Mouse (Mus musculus) hindbrain, embryonic 14.5 days (tissue): ENCODE data around the gene Mast1. TPM values are rescaled to one million over a fixed set of nuclear protein-coding genes. Genes with fewer than 3 reads are reported as not detected.

Source experiments
- ATAC-seq: fragments of 200-750 bp; cut with Nextera tagmentation; 2 replicates; pipeline ENCODE4 v1.8.0; 2017; ENCODE audit warnings: moderate number of reproducible peaks, mild to moderate bottlenecking, moderate TSS enrichment, moderate library complexity; ENCODE audit not compliant: low FRiP score
- DNase-seq: peaks from one replicate; pipeline ENCODE4 v3.0.0-alpha.2; 2015; ENCODE audit warnings: low spot score
- H3K27ac ChIP-seq: fragments of 300-500 bp; sonication (generic); 2 replicates; pipeline ENCODE4 v1.5.1; 2014; ENCODE audit warnings: mild to moderate bottlenecking, moderate library complexity
- H3K27me3 ChIP-seq: fragments of 300-500 bp; sonication (generic); 2 replicates; pipeline ENCODE4 v1.6.1; 2014; ENCODE audit warnings: mild to moderate bottlenecking, low read length, mixed read lengths; ENCODE audit not compliant: control insufficient read depth, insufficient read depth
- H3K36me3 ChIP-seq: fragments of 300-500 bp; sonication (generic); replicated peaks from 2 replicates; pipeline ENCODE4 v1.6.1; 2014; ENCODE audit not compliant: control insufficient read depth, insufficient read depth
- H3K4me1 ChIP-seq: fragments of 300-500 bp; sonication (generic); replicated peaks from 2 replicates; pipeline ENCODE4 v1.6.1; 2014; ENCODE audit warnings: antibody characterized with exemption, low read length, mixed read lengths; ENCODE audit not compliant: control insufficient read depth, insufficient read depth
- H3K4me2 ChIP-seq: fragments of 300-500 bp; sonication (generic); replicated peaks from 2 replicates; pipeline ENCODE4 v1.6.1; 2014; ENCODE audit warnings: mild to moderate bottlenecking, moderate library complexity
- H3K4me3 ChIP-seq: fragments of 300-500 bp; sonication (generic); replicated peaks from 2 replicates; pipeline ENCODE4 v1.5.1; 2014; ENCODE audit warnings: mild to moderate bottlenecking, low read length
- H3K9ac ChIP-seq: fragments of 300-500 bp; sonication (generic); 2 replicates; pipeline ENCODE4 v1.6.1; 2014
- H3K9me3 ChIP-seq: fragments of 300-500 bp; sonication (generic); 2 replicates; pipeline ENCODE4 v1.6.1; 2016; ENCODE audit warnings: low read length; ENCODE audit not compliant: control insufficient read depth
- WGBS: fragments of 180-500 bp; shearing (Covaris S2); extraction: QIAGEN DNeasy Blood & Tissue Kit; methylation state at CpG from one replicate; pipeline ENCODE4 v1.1.7; 2014; 5-methylcytosine and 5-hydroxymethylcytosine counted together
- polyA plus RNA-seq: library from polyadenylated mRNA; unstranded; fragments of >200 nt; fragmentation: Nextera tagmentation; extraction: Ambion mirVana; gene quantifications from 2 replicates; pipeline ENCODE4 v1.2.1, GENCODE M21; 2014

Mast1 gene
- polyA plus RNA-seq, 1 experiment from 2014 or later: 69.7 TPM

DNA sequence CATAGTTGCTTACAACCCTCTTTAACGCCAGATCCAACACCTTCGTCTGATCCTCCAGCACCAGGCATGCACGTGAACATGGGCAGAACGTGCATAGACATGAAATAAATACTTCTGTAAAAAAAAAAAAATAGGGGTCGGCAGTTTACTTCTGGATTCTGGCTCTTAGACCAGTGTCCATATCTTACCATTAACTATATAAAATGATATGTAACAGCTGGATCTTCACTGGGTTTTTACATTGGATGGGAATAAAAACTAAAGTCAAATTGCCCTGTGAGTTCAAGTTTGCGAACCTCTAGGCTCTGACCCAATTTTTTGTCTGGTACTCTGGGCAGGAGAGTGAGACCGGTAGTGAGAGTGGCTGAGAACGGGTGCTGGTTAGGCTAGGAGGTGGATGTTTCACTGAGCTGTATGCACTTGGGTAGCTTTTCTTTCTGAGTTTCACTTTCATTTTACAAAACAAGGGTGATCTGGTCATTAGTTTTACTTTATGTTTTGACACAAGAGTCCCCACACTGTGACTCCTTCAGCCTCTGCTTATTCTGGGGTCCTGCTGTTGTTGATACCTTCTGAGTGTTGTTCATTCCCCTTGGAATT is 37.5 kb upstream of the Mast1 start:
- DNase-seq (no peak), ATAC-seq (no peak)
- Histone ChIP-seq H3K27ac (no peak overlapping the region), H3K4me2 (no peak overlapping the region), H3K36me3 (peaks cover 47% of the 10 kb centered on the region), H3K4me3 (no peak overlapping the region), H3K9ac (no peak overlapping the region), H3K27me3 (peaks cover 6% of the 10 kb centered on the region), H3K9me3 (no peaks in the 10 kb centered on the region), H3K4me1 (peaks cover 38% of the 10 kb centered on the region)
- WGBS: 85% methylated on average over 8 of the region's 8 CpGs

DNA sequence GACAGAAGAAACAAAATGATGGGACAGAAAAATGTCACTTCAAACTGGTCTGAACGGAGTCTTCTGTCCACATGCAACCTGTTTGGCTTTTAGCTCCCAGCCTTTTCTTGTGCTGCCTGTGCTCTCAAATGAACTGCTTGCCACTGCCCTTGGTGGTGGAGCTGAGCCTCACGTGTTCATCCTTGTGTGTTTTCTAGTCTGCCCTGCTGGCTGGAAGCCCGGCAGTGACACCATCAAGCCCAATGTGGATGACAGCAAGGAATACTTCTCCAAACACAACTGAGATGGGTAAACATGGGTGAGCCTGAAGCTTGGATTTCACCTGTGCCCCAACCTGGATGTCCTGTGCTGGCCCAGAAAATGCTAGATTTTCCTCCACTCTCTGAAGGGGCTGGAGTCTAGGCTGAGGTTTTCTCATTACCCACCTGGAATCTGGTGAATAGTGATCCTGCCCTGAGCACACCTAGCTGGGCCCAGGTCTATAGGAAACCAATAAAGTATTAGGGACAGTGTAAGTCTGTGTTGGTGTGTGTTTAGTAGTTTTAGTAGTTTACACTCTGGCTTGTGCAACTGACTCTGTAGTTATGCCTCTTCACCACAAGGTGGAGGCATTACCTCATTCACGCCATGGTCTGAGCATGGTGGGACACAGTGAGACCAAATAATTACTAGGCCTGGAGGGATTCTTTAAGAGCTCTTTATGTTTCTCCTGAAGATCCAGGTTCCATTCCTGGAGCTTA is 36.8 kb upstream of the Mast1 start:
- Histone ChIP-seq H3K27ac (no peak overlapping the region), H3K36me3 (peaks cover 47% of the 10 kb centered on the region), H3K4me2 (no peak overlapping the region), H3K4me1 (peaks cover 33% of the 10 kb centered on the region), H3K9ac (no peak overlapping the region), H3K9me3 (no peaks in the 10 kb centered on the region), H3K4me3 (no peak overlapping the region), H3K27me3 (peaks cover 6% of the 10 kb centered on the region)
- peak; percentile 69 for DNase-seq
- WGBS: 64% methylated on average over 4 of the region's 4 CpGs
- ATAC-seq: no peak

DNA sequence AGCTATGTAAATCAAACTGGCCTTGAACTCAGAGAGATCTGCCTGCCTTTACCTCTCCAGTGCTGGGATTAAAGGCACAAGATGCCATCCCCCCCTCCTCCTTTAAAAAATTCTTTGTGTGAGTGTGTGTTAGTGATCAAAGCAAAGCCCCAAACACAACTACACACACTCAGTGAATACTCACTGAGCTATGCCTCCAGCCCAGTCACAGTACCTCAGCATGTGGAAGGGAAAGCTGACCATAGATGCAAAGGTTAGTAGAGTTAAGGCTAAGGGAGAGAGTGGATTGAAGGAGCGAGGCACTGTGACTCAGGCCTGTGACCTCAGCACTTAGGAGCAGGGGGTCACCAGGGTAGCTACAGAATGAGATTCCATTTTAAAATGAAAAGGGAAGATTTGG is 35.9 kb upstream of the Mast1 start:
- ATAC-seq: no peak
- no peak for DNase-seq
- Histone ChIP-seq H3K27me3 (peaks cover 6% of the 10 kb centered on the region), H3K4me3 (no peak overlapping the region), H3K4me1 (peaks cover 38% of the 10 kb centered on the region), H3K36me3 (peaks cover 47% of the 10 kb centered on the region), H3K27ac (no peak overlapping the region), H3K4me2 (no peak overlapping the region), H3K9ac (no peak overlapping the region), H3K9me3 (no peaks in the 10 kb centered on the region)
- 82% methylated on average over 1 of the region's 1 CpGs for WGBS

DNA sequence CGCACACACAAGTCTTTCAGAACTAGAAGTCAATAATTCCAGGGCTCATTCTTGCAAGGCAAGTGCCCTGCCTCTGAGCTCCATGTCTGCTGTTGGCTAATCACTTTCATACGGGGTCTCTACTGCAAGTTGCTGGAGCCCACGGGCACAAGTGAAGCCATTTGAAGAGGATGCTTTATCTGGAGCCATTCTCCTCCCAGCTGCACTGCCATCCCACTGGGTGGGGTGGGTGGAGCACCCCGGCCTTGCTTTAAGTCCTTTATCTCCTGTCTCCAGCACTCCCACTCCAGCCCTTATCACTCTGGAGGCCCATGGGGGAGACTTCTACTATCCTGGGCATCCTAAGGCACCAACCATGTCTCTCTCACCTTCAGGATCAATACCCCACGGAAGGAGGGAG is 33.8 kb upstream of the Mast1 start:
- H3K27me3 ChIP-seq: no peaks in the 10 kb centered on the region
- H3K9me3 ChIP-seq: no peaks in the 10 kb centered on the region
- peaks cover 24% of the 10 kb centered on the region for H3K4me1 ChIP-seq
- H3K4me3 ChIP-seq: peak overlapping the region; percentile 60
- peak overlapping the region; percentile 93 for H3K9ac ChIP-seq
- DNase-seq (no peak), ATAC-seq (no peak)
- no peak overlapping the region for H3K27ac ChIP-seq
- peak overlapping the region; percentile 90 for H3K4me2 ChIP-seq
- 65% methylated on average over 5 of the region's 5 CpGs for whole genome bisulfite sequencing
- peaks cover 47% of the 10 kb centered on the region for H3K36me3 ChIP-seq

DNA sequence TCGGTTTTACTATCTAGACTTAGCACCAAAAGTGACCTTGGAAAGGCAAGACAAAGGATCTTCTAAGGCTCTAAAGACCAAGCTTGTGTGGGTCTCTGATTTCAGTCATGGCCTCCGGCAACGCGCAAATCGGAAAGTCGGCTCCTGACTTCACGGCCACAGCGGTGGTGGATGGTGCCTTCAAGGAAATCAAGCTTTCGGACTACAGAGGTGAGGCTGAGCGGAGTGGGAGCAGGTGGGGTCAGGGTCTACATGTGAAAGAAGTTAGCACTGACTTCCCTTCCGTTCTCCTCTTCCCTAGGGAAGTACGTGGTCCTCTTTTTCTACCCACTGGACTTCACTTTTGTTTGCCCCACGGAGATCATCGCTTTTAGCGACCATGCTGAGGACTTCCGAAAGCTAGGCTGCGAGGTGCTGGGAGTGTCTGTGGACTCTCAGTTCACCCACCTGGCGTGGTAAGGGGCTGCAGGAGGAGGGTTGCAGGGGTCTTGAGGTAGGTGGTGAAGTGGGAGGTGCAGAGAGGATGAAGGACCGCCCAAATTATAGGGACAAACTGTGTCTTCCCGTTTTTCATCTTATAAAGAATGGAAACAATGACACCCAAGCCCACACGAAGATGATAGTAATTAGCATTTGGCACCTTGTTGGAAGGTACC is 33.1 kb upstream of the Mast1 start:
- peak overlapping the region; percentile 73 for H3K27ac ChIP-seq
- no peaks in the 10 kb centered on the region for H3K9me3 ChIP-seq
- DNase-seq (no peak), ATAC-seq (no peak)
- H3K4me2 ChIP-seq: peak overlapping the region; percentile 90
- H3K27me3 ChIP-seq: no peaks in the 10 kb centered on the region
- H3K4me3 ChIP-seq: peak overlapping the region; percentile 60
- peaks cover 46% of the 10 kb centered on the region for H3K36me3 ChIP-seq
- H3K9ac ChIP-seq: peak overlapping the region; percentile 93
- WGBS: 6% methylated on average over 21 of the region's 21 CpGs
- peaks cover 24% of the 10 kb centered on the region for H3K4me1 ChIP-seq

DNA sequence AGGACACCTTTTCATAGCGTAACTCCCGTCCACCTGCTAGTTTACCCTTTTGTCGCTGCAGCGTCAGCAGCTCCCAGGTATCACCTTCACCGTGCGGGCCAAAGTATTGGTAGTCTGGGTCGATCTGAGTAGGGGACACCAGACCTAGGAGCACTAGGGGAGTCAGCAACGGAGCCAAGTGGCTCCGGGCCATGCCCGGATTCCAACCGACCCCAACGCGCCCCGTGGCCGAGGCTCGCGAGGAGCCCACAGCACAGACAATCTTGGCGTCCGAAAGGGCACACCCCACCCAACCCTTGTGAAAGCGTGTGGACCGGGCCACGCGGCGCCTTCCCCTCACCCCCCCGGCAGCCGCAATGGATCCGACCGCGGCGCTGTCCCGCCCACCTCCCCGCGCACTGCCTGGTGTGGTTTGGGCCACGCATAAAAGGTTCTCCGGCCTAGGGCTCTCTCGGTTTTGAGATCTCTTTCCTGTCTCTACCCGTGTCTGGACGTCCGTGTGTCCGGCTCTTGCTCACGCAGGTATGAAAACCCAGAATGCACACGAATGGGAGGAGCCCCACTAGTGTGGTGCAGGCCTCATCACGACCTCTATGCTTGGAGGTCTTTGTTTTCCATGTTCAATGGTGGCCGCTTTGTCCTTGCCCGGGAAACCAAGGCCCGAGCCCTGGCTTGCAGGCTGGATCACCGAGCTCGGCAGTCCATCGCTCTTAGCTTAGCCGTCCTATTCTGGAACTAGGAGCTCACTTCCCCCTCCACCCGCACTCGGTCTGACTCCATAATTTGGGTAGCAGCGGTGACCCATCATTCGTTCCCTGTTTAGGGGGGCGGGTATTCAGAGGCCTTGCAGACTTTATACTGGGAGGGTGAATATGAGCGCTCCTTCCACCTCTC is 32.3 kb upstream of the Mast1 start, which contains the start of the genes Gm49661, Prdx2 and Rnaseh2a:
TSS of gene Gm49661 (minus strand) at position 193 of the 894 bp plus-strand sequence.
TSS of gene Prdx2 (plus strand) at position 347 of the 894 bp plus-strand sequence.
TSS of gene Rnaseh2a (minus strand) at position 527 of the 894 bp plus-strand sequence.
- H3K27me3 ChIP-seq: no peaks in the 10 kb centered on the region

DNA sequence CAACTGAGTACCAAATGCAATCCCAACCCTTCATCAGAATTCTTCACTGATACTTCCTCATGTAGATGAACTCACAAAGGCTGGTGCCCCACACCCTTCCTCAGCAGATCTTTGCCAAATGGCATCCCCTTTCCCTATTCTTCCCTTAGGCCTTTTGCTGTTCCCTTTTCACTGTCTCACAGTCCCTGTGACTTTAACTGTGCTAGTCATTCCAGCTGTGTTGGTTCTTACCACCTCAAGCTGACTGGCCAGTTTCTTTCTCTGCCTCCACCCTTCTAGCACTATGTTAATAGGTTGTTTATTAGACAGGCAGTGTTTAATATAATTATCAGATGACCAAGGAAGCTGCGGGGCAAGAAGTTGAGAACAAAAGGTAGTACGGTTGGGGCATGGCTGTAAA is 31.5 kb upstream of the Mast1 start:
- no peaks in the 10 kb centered on the region for H3K9me3 ChIP-seq
- peak overlapping the region; percentile 93 for H3K9ac ChIP-seq
- DNase-seq (no peak), ATAC-seq (no peak)
- H3K27ac ChIP-seq: peak overlapping the region; percentile 73
- peaks cover 28% of the 10 kb centered on the region for H3K4me1 ChIP-seq
- no peaks in the 10 kb centered on the region for H3K27me3 ChIP-seq
- H3K4me2 ChIP-seq: peak overlapping the region; percentile 90
- WGBS: 16% methylated on average over 2 of the region's 2 CpGs
- H3K4me3 ChIP-seq: peak overlapping the region; percentile 60
- H3K36me3 ChIP-seq: peaks cover 31% of the 10 kb centered on the region

More for the DNA sequence above, 32.3 kb upstream of the Mast1 start, which contains the start of the genes Gm49661, Prdx2 and Rnaseh2a:
- H3K4me3 ChIP-seq: peak within 1 kb of the TSS; percentile 60
- under 1% methylated on average over 56 of the region's 56 CpGs for WGBS
- ATAC-seq (peak; percentile 83), DNase-seq (peak; percentile 85)
- peak within 1 kb of the TSS; percentile 90 for H3K4me2 ChIP-seq
- H3K4me1 ChIP-seq: peaks cover 28% of the 10 kb centered on the region
- peaks cover 38% of the 10 kb centered on the region for H3K36me3 ChIP-seq
- H3K9ac ChIP-seq: peak within 1 kb of the TSS; percentile 93
- H3K27ac ChIP-seq: peak within 1 kb of the TSS; percentile 73
- no peaks in the 10 kb centered on the region for H3K9me3 ChIP-seq

DNA sequence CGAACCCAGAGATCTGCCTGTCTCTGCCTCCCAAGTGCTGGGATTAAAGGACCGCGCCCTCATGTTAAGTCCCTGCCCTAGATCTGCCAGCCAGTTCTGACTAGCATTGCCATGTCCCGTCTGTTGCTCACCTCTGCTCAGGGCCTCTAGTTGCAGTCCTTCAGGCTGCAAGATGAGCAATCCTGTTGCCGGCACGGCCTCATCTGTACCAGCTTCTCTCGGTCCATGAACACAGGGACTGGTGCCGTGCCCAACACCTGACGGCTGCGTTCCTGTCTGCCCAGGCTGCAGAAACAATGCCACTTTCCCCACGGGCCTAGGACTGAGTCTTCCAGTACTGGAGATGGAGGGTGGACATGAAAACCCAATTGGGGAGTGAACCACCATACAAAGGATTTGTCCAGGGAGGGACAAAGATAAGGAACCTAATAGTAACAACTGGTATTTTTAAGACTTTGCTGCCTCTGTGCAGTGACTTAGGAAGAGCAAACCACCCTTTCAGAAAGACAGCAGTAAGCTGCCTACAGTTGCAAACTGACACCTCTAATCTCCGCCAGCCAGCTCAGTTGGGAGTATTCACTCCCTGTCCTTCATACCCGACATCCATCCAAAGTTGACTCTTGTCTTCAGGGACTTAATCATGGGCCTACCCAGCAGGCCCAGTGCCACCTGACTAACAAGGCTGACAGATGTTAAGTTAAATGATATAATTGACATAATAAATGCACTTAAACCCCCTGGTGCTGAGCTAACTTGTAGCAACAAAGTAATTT is 30.6 kb upstream of the Mast1 start:
- DNase-seq (no peak), ATAC-seq (no peak)
- Histone ChIP-seq H3K4me3 (no peak overlapping the region), H3K36me3 (peaks cover 23% of the 10 kb centered on the region), H3K4me2 (peak overlapping the region; percentile 90; the same call in 1 of the 2 replicates), H3K4me1 (peaks cover 28% of the 10 kb centered on the region), H3K9ac (no peak overlapping the region), H3K27ac (no peak overlapping the region), H3K27me3 (no peaks in the 10 kb centered on the region), H3K9me3 (no peaks in the 10 kb centered on the region)
- WGBS: 89% methylated on average over 13 of the region's 13 CpGs
